ENCODE assay signal across 19 mouse cellular contexts in the genomic region with DNA sequence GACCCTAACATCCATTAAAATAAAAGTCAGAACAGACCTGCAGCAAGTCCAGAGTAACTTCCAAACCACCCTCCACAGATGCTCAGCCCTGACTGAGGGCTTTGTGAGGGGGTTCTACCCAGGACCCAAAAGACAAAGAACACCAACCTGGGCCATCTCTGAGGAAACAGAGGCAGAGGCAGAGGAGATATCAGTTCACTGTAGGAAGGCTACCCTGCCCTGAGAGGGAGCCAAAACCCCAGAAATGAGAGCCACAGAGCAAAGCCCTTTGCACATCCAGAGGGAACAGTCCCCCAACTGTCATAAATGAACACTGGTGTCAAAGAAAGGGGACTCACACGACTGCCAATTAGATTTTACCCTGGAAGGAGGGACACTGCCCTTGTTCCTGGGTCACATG.
DNase-seq lines count a peak whose midpoint lies in the region; ATAC-seq and TF ChIP-seq lines count a peak whose summit lies in the region.
"Had no signal": no experiment of that assay in that cellular context is flagged by ENCODE, and none has a peak within 500 bp of the region (broad histone marks: within the 10 kb centered on the region; RNA-seq: fewer than 3 reads in every experiment).

No protein-coding gene starts in this region.

- H3K9me3 ChIP-seq in midbrain, postnatal 0 days (ENCODE audit: low read length) = no peaks in the 10 kb centered on the region
- no peaks in the 10 kb centered on the region for H3K9me3 ChIP-seq in midbrain, embryonic 13.5 days
- H3K9me3 ChIP-seq: embryonic facial prominence, embryonic 13.5 days; heart, embryonic 15.5 days; limb, embryonic 12.5 days; liver, embryonic 15.5 days had no signal

- H3K4me1 ChIP-seq in midbrain, postnatal 0 days (ENCODE audit: insufficient read depth, low read length) = no peaks in the 10 kb centered on the region
- no peaks in the 10 kb centered on the region; the same call in 1 of the 2 replicates for H3K4me1 ChIP-seq in midbrain, embryonic 13.5 days (replicated peaks)
- H3K4me1 ChIP-seq: heart, embryonic 15.5 days; liver, embryonic 15.5 days had no signal

- no peak overlapping the region for H3K9ac ChIP-seq in midbrain, postnatal 0 days (replicated peaks; ENCODE audit: low read length, poor library complexity, severe bottlenecking)
- no peak overlapping the region for H3K9ac ChIP-seq in midbrain, embryonic 13.5 days (replicated peaks)
- H3K9ac ChIP-seq: embryonic facial prominence, embryonic 13.5 days; heart, embryonic 15.5 days; limb, embryonic 12.5 days; liver, embryonic 15.5 days had no signal

- H3K4me3 ChIP-seq in gastrocnemius, adult 2 months = no peak overlapping the region
- no peak overlapping the region for H3K4me3 ChIP-seq in layer of hippocampus, adult 2 months
- H3K4me3 ChIP-seq in midbrain, postnatal 0 days (ENCODE audit: low read depth, low read length) = no peak overlapping the region
- no peak overlapping the region for H3K4me3 ChIP-seq in midbrain, embryonic 13.5 days (replicated peaks)
- H3K4me3 ChIP-seq: embryonic facial prominence, embryonic 13.5 days; heart, embryonic 15.5 days; limb, embryonic 12.5 days; liver, embryonic 15.5 days had no signal

- peak; percentile 3; the same call in 1 of the 2 replicates for TF ChIP-seq CTCF in gastrocnemius, adult 2 months (IDR thresholded peaks at IDR 0.05)
- TF ChIP-seq CTCF in layer of hippocampus, adult 2 months (conservative IDR thresholded peaks at IDR 0.05) = peak; percentile 60
- TF ChIP-seq CTCF in midbrain, postnatal 0 days (IDR thresholded peaks at IDR 0.05) = peak; percentile 44

- no peaks in the 10 kb centered on the region for H3K27me3 ChIP-seq in midbrain, postnatal 0 days (ENCODE audit: insufficient read depth, low read length)
- no peaks in the 10 kb centered on the region for H3K27me3 ChIP-seq in midbrain, embryonic 13.5 days
- H3K27me3 ChIP-seq: embryonic facial prominence, embryonic 13.5 days; heart, embryonic 15.5 days; limb, embryonic 12.5 days; liver, embryonic 15.5 days; Patski had no signal

- intact Hi-C loops in gastrocnemius, adult 2 months (cut with DNase I) = no loop called here
- intact Hi-C loops in gastrocnemius, postnatal 36 days (cut with DNase I) = no loop called here

- WGBS in midbrain, postnatal 0 days = 67% methylated on average over 1 of the region's 1 CpGs
- 69% methylated on average over 1 of the region's 1 CpGs for WGBS in midbrain, embryonic 13.5 days

- H3K4me2 ChIP-seq in midbrain, postnatal 0 days (ENCODE audit: low read depth, low read length, poor library complexity, severe bottlenecking) = no peak overlapping the region
- no peak overlapping the region for H3K4me2 ChIP-seq in midbrain, embryonic 13.5 days (replicated peaks)
- H3K4me2 ChIP-seq: embryonic facial prominence, embryonic 13.5 days; heart, embryonic 15.5 days; limb, embryonic 12.5 days; liver, embryonic 15.5 days had no signal

- ATAC-seq in midbrain, postnatal 0 days (ENCODE audit: low FRiP score) = no peak
- ATAC-seq in midbrain, embryonic 13.5 days = no peak
- ATAC-seq: Patski had no signal

- H3K36me3 ChIP-seq in midbrain, postnatal 0 days (ENCODE audit: insufficient read depth, low read length) = peaks cover 41% of the 10 kb centered on the region
- peaks cover 61% of the 10 kb centered on the region for H3K36me3 ChIP-seq in midbrain, embryonic 13.5 days

- no peak for DNase-seq in gastrocnemius, adult 2 months
- no peak for DNase-seq in gastrocnemius, postnatal 36 days
- DNase-seq in layer of hippocampus, adult 2 months (ENCODE audit: low spot score in 2 of 2) = no peak
- no peak for DNase-seq in layer of hippocampus, adult 9-10 months (ENCODE audit: low spot score)
- no peak for DNase-seq in midbrain, postnatal 0 days (ENCODE audit: low spot score)
- no peak for DNase-seq in thymus, postnatal 0 days (ENCODE audit: low spot score)
- DNase-seq: adrenal gland, postnatal 10 days; heart, postnatal 4 days; kidney, adult 9 months; kidney, postnatal 36 days; lung, postnatal 10 days; retina, postnatal 1 day; right cerebral cortex, postnatal 4 days had no signal

- no peak overlapping the region for H3K27ac ChIP-seq in gastrocnemius, adult 2 months
- H3K27ac ChIP-seq in layer of hippocampus, adult 2 months = peak overlapping the region; percentile 72
- no peak overlapping the region for H3K27ac ChIP-seq in midbrain, postnatal 0 days (ENCODE audit: low read depth, low read length)
- no peak overlapping the region for H3K27ac ChIP-seq in midbrain, embryonic 13.5 days
- H3K27ac ChIP-seq: embryonic facial prominence, embryonic 13.5 days; heart, embryonic 15.5 days; limb, embryonic 12.5 days; liver, embryonic 15.5 days had no signal

Comparison
In these comparisons a context has a peak if more than half of its experiments do, and no peak if none do; other contexts are left out.
1. CTCF ChIP-seq: peak in every context shown above with its lines; median percentile 60 in layer of hippocampus, adult 2 months; 44 in midbrain, postnatal 0 days; 3 in gastrocnemius, adult 2 months.